Mouse (Mus musculus): ENCODE measurements around the gene Slc25a23.

Gene Slc25a23

GRCm38 (mm10) chr17:57059486-57059977, at the start of gene Slc25a23:
TSS of gene Slc25a23 (minus strand) at chr17:57059863.
- peak; percentile 25 for DNase-seq (ENCODE audit: low spot score)

DNA sequence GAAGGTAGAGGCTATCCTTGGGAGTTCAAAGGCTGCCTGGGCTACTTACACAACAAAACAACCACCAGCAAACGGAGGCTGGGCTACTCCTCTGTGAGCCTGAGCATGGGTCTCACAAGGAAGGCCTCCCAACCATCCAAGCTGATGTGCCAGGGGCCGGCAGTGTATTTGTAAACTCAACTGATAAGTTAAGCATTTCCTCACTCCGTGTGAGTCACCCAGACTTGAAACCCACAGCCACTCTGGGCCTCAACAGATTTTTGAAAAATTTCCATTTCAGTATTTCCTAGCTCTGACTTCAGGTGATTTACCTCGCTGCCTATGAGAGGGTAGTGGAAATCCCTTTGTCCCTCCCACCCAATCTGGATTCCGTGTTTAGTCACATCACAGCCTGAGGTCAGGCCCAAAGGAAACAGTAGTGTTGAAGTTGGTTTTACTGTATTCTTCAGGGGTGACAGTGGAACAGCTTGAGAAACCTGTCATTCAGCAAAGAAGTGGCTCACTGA, 49.1 kb upstream of the Slc25a23 start:
- no peak for DNase-seq (ENCODE audit: low spot score)

- no peak for DNase-seq (ENCODE audit: low spot score)
Measured at GRCm38 (mm10) chr17:57108040-57108665, 48.5 kb upstream of the Slc25a23 start.

- no peak for DNase-seq (ENCODE audit: low spot score)
Measured at GRCm38 (mm10) chr17:57107064-57107463, 47.4 kb upstream of the Slc25a23 start.

DNA sequence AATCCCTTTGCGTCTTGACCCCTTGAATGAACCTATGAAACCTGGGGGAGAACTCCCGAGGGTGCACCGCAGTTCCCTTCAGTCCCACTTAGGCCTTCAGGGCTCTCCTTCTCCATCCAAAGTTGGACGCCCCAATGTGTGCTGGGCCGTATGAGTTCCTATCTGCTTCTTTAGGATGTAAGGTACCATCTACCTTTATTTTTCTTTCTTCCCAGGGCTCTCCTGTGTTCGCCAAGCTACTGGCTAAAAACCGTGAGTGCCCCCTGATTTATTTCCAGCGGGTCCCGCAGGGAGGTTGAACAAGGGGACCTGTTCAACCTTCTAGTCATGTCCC, 46.3 kb upstream of the Slc25a23 start:
- DNase-seq (ENCODE audit: low spot score) = no peak

- DNase-seq (ENCODE audit: low spot score) = peak; percentile 30
Measured at GRCm38 (mm10) chr17:57105181-57106034, 45.7 kb upstream of the Slc25a23 start, which contains the start of gene Tnfsf9. TSS of gene Tnfsf9 (plus strand) at chr17:57105325.

DNA sequence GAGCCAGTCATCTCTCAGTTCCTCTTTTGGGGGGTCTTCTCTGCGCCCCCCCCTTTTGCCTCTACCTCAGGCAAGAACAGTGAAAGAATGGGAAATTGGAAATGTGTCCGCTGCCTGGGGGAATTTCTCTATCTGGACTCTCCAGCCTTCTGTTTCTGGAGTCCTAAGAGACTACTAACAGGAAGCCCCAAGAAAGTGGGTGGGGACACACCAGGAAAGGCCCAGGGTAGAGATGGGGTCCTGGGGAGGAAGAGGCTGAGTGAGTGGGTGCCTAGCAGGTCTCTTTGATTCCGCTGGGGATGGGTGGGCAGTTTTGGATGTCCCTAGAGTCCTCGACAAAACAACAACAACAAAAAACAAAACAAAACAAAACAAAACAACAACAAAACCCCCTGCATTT, 44.8 kb upstream of the Slc25a23 start:
- no peak for DNase-seq (ENCODE audit: low spot score)

GRCm38 (mm10) chr17:57102276-57102675, 42.6 kb upstream of the Slc25a23 start:
- DNase-seq (ENCODE audit: low spot score) = no peak

DNA sequence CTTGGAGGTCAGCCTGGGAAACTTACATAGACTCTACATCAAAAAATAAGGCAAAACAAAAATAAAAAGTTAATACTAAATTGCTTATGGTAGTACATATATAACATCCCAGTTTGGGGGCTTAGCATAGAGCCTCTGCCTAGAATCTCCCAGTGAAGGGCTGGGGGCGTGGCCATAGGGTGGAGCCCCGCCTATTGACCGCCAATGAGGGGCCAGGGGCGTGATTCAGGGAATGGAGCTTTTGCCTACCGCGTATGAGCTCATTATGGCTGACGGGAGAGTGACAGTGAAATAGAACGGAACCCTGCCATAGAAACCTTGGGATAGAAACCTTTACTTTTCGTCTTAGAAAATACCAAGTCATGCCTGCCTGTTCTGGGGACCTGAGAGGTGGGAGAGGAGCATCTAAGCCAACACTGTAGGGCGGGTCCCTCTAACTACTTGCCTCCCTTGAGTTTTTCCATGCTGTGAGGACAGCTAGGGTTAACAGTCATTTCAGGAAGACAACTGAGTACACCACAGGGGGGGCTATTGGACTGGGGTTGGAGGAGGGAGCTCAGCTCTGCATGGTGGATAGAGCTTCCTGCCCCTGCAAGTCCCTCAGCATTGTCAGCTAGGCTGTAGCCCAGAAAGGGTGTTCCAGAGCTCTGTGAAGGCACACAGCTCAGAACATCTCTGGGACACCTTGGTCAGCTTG, 40.1 kb upstream of the Slc25a23 start:
- DNase-seq (ENCODE audit: low spot score) = no peak

- DNase-seq (ENCODE audit: low spot score) = no peak
Measured at GRCm38 (mm10) chr17:57098321-57098720, 38.7 kb upstream of the Slc25a23 start.

DNA sequence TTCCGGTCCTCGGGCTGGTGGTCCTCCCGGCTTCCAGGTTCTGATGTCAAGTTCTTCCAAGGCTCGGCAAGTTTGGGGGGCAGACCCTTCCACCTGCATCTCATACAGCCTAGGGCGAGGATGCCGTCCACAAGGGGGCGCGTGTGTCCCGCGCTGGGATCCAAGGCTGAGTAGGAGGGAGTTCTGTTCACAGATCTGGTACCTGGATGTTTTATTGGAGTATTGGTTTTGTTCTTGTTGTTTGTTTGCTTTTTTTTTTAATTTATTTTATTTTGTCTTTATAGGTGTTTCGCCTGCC, 36.9 kb upstream of the Slc25a23 start:
- peak; percentile 87 for DNase-seq (ENCODE audit: low spot score)

GRCm38 (mm10) chr17:57095855-57096622, 36.4 kb upstream of the Slc25a23 start:
- peak; percentile 29 for DNase-seq (ENCODE audit: low spot score)

- DNase-seq (ENCODE audit: low spot score) = no peak
Measured at GRCm38 (mm10) chr17:57094222-57094621, 34.6 kb upstream of the Slc25a23 start.

GRCm38 (mm10) chr17:57087049-57087832, 27.6 kb upstream of the Slc25a23 start, which contains the start of gene Tubb4a:
TSS of gene Tubb4a (minus strand) at chr17:57087782.
- DNase-seq (ENCODE audit: low spot score) = no peak

GRCm38 (mm10) chr17:57085970-57086757, 26.5 kb upstream of the Slc25a23 start:
- DNase-seq (ENCODE audit: low spot score) = no peak

- DNase-seq (ENCODE audit: low spot score) = no peak
Measured at GRCm38 (mm10) chr17:57082481-57082880, 22.8 kb upstream of the Slc25a23 start.

DNA sequence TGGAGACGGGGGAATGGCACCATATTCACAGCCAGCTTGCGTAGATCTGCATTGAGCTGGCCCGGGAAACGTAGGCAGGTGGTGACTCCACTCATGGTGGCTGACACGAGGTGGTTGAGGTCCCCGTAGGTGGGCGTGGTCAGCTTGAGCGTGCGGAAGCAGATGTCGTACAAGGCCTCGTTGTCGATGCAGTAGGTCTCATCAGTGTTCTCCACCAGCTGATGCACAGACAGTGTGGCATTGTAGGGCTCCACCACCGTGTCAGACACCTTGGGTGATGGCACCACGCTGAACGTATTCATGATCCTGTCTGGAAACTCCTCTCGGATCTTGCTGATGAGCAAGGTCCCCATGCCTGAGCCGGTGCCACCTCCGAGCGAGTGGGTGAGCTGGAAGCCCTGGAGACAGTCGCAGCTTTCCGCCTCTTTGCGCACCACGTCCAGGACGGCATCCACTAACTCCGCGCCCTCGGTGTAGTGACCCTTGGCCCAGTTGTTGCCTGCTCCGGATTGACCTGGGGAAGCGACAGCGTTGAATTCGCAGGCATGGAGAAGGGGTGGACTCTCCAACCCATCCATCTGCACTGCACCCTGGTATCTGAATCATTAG, 21.7 kb upstream of the Slc25a23 start:
- no peak for DNase-seq (ENCODE audit: low spot score)

DNA sequence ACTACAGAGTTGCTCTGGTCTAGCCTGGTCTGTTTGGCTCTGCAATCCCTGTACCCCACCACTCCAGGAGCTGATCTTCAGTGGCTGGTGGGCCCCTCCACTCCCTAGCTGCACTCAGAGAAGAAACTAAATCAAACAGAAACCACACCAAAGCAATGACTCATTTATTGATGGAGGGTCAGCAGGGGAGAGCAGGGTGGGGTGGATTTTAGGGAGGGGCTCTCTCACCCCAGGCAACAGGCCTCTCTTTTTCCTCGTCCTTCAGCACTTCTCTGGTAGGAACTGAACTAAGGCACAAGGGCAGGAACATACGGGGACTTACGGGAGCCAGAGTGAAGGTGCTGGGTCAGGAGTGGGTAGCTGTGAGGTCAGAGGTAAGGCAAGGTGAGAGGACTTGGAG, 20.3 kb upstream of the Slc25a23 start:
- DNase-seq (ENCODE audit: low spot score) = no peak

GRCm38 (mm10) chr17:57078336-57078735, 18.7 kb upstream of the Slc25a23 start, which contains the start of gene Dennd1c:
TSS of gene Dennd1c (minus strand) at chr17:57078514.
- no peak for DNase-seq (ENCODE audit: low spot score)

DNA sequence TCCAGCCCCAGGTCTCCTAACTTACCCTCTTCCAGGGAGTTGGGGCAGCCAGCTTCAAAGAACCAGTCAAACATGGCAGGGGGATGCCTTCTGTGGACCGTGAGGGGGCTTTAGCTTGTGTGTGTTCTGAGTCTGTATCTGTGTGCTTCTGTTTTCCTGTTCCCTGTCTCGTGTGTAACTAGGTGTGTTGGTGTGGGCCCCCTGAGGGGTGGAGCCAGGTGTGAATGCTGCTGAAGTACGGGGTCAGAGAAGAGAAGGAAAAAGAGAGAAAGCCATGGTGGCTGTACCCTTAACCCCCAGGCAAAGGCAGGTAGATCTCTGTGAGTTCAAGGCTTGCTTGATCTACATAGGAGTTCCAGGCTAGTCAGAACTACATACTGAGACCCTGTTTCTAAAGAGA, 17.3 kb upstream of the Slc25a23 start:
- no peak for DNase-seq (ENCODE audit: low spot score)

All from urinary bladder, postnatal 25 days (tissue).